Mouse (Mus musculus): ENCODE data around the gene Eif3i.

Gene Eif3i

GRCm38 (mm10) chr4:129600233-129601158 is at the start of gene Eif3i, which contains the start of gene Tmem234:
Eif3i (minus strand) TSS chr4:129600648.
Tmem234 (plus strand) TSS chr4:129600668.
- peak; percentile 87 for DNase-seq (ENCODE audit: low spot score)

GRCm38 (mm10) chr4:129648656-129649055 is 48.2 kb upstream of the Eif3i start:
- DNase-seq (ENCODE audit: low spot score): no peak

- DNase-seq (ENCODE audit: low spot score): no peak
Observed at GRCm38 (mm10) chr4:129645204-129645603, 44.8 kb upstream of the Eif3i start.

GRCm38 (mm10) chr4:129641756-129642155 is 41.3 kb upstream of the Eif3i start:
- no peak for DNase-seq (ENCODE audit: low spot score)

- DNase-seq (ENCODE audit: low spot score): peak; percentile 98
Observed at GRCm38 (mm10) chr4:129640638-129641467, 40.4 kb upstream of the Eif3i start, which contains the start of gene Txlna. Txlna (minus strand) TSS chr4:129641065.

GRCm38 (mm10) chr4:129640101-129640637 is 39.7 kb upstream of the Eif3i start:
- no peak for DNase-seq (ENCODE audit: low spot score)

- no peak for DNase-seq (ENCODE audit: low spot score)
Observed at GRCm38 (mm10) chr4:129639221-129639620, 38.8 kb upstream of the Eif3i start.

GRCm38 (mm10) chr4:129633852-129634251 is 33.4 kb upstream of the Eif3i start:
- no peak for DNase-seq (ENCODE audit: low spot score)

- no peak for DNase-seq (ENCODE audit: low spot score)
Observed at GRCm38 (mm10) chr4:129631867-129632266, 31.4 kb upstream of the Eif3i start.

- no peak for DNase-seq (ENCODE audit: low spot score)
Observed at GRCm38 (mm10) chr4:129630944-129631343, 30.5 kb upstream of the Eif3i start.

- DNase-seq (ENCODE audit: low spot score): no peak
Observed at GRCm38 (mm10) chr4:129626035-129626434, 25.6 kb upstream of the Eif3i start.

GRCm38 (mm10) chr4:129625496-129625895 is 25.0 kb upstream of the Eif3i start:
- DNase-seq (ENCODE audit: low spot score): no peak

GRCm38 (mm10) chr4:129625029-129625370 is 24.6 kb upstream of the Eif3i start:
- peak; percentile 45 for DNase-seq (ENCODE audit: low spot score)

GRCm38 (mm10) chr4:129624281-129625028 is 24.0 kb upstream of the Eif3i start:
- peak; percentile 89 for DNase-seq (ENCODE audit: low spot score)

- DNase-seq (ENCODE audit: low spot score): peak; percentile 56
Observed at GRCm38 (mm10) chr4:129623681-129624091, 23.2 kb upstream of the Eif3i start, which contains the start of gene Ccdc28b. Ccdc28b (minus strand) TSS chr4:129623947.

GRCm38 (mm10) chr4:129622803-129623535 is 22.5 kb upstream of the Eif3i start:
- no peak for DNase-seq (ENCODE audit: low spot score)

- no peak for DNase-seq (ENCODE audit: low spot score)
Observed at GRCm38 (mm10) chr4:129622120-129622802, 21.8 kb upstream of the Eif3i start.

- no peak for DNase-seq (ENCODE audit: low spot score)
Observed at GRCm38 (mm10) chr4:129621283-129621841, 20.9 kb upstream of the Eif3i start.

- no peak for DNase-seq (ENCODE audit: low spot score)
Observed at GRCm38 (mm10) chr4:129620419-129621282, 20.2 kb upstream of the Eif3i start.
